ENCODE assay signal across 19 mouse cellular contexts in genomic region chr12:100575739-100576138, GRCm38 (mm10). TPM values are rescaled to one million over a fixed set of nuclear protein-coding genes. Genes with fewer than 3 reads are reported as not detected.
DNase-seq lines count a peak whose midpoint lies in the region; ATAC-seq and TF ChIP-seq lines count a peak whose summit lies in the region.
"Had no signal": no experiment of that assay in that cellular context is flagged by ENCODE, and none has a peak within 500 bp of the region (broad histone marks: within the 10 kb centered on the region; RNA-seq: fewer than 3 reads in every experiment).

No protein-coding gene starts in this region.

- intact Hi-C loops in heart, postnatal 25 days (cut with DNase I) = loop anchor here (5.0 kb wide), 3 partner anchors 68 to 352 kb away; no protein-coding TSS in a partner anchor

- H3K27me3 ChIP-seq in heart, postnatal 0 days (ENCODE audit: control insufficient read depth, insufficient read depth, low read length) = no peaks in the 10 kb centered on the region
- H3K27me3 ChIP-seq in lung, postnatal 0 days (replicated peaks; ENCODE audit: insufficient read depth, low read length) = no peaks in the 10 kb centered on the region
- H3K27me3 ChIP-seq in myocyte (ENCODE audit: control insufficient read depth, insufficient read depth, insufficient read length) = no peaks in the 10 kb centered on the region
- no peaks in the 10 kb centered on the region for H3K27me3 ChIP-seq in kidney, adult 2 months (replicated peaks; ENCODE audit: control insufficient read depth, insufficient read depth, low read length)
- H3K27me3 ChIP-seq: embryonic facial prominence, embryonic 13.5 days; limb, embryonic 15.5 days; midbrain, embryonic 13.5 days; neural tube, embryonic 12.5 days had no signal

- TF ChIP-seq EP300 in heart, postnatal 0 days (IDR thresholded peaks at IDR 0.05; ENCODE audit: low read depth) = no peak
- TF ChIP-seq EP300 in lung, postnatal 0 days (IDR thresholded peaks at IDR 0.05) = no peak

- H3K79me2 ChIP-seq in myocyte (ENCODE audit: control insufficient read depth, insufficient read depth) = no peaks in the 10 kb centered on the region

- H3K9ac ChIP-seq in heart, postnatal 0 days (replicated peaks; ENCODE audit: low read depth, low read length) = no peak overlapping the region
- H3K9ac ChIP-seq in lung, postnatal 0 days (replicated peaks; ENCODE audit: low read depth) = no peak overlapping the region
- H3K9ac ChIP-seq: embryonic facial prominence, embryonic 13.5 days; limb, embryonic 15.5 days; midbrain, embryonic 13.5 days; neural tube, embryonic 12.5 days had no signal

- H3K27ac ChIP-seq in heart, postnatal 0 days (ENCODE audit: low read depth) = no peak overlapping the region
- H3K27ac ChIP-seq in lung, postnatal 0 days (ENCODE audit: low read length) = no peak overlapping the region
- H3K27ac ChIP-seq in kidney, adult 2 months (ENCODE audit: insufficient read depth, low read depth, low read length) = no peak overlapping the region
- H3K27ac ChIP-seq: embryonic facial prominence, embryonic 13.5 days; limb, embryonic 15.5 days; midbrain, embryonic 13.5 days; neural tube, embryonic 12.5 days had no signal

- TF ChIP-seq POLR2A in lung, adult 2 months (IDR thresholded peaks at IDR 0.05; ENCODE audit: borderline replicate concordance, extremely low read depth, low read depth, low read length) = no peak
- no peak for TF ChIP-seq POLR2A in myocyte (IDR thresholded peaks at IDR 0.05; ENCODE audit: insufficient read length, low read depth)
- no peak for TF ChIP-seq POLR2A in kidney, adult 2 months (IDR thresholded peaks at IDR 0.05; ENCODE audit: low read depth, low read length)

- no peak for DNase-seq in heart, postnatal 0 days (ENCODE audit: low spot score)
- DNase-seq in heart, postnatal 25 days (ENCODE audit: low spot score) = no peak
- DNase-seq in lung, postnatal 0 days (ENCODE audit: low spot score) = no peak
- DNase-seq in lung, adult 2 months = no peak
- DNase-seq in MN1 (ENCODE audit: low spot score) = peak; percentile 29
- DNase-seq in kidney, adult 2 months = no peak
- no peak for DNase-seq in cerebellum, postnatal 14 days
- DNase-seq: adrenal gland, postnatal 10 days; cerebellum, adult 2 months; kidney, adult 11 months; kidney, postnatal 25 days; lung, adult 18-20 months; thymus, postnatal 4 days had no signal

- H3K4me2 ChIP-seq in heart, postnatal 0 days (ENCODE audit: low read depth, low read length) = no peak overlapping the region
- H3K4me2 ChIP-seq in lung, postnatal 0 days (replicated peaks; ENCODE audit: low read depth, low read length) = no peak overlapping the region
- H3K4me2 ChIP-seq in myocyte (ENCODE audit: low read depth) = no peak overlapping the region
- H3K4me2 ChIP-seq: embryonic facial prominence, embryonic 13.5 days; limb, embryonic 15.5 days; midbrain, embryonic 13.5 days; neural tube, embryonic 12.5 days had no signal

- 86% methylated on average over 3 of the region's 3 CpGs for WGBS in heart, postnatal 0 days
- 84% methylated on average over 3 of the region's 3 CpGs for WGBS in lung, postnatal 0 days
- 87% methylated on average over 3 of the region's 3 CpGs for WGBS in lung, adult 2 months
- WGBS in kidney, adult 2 months = 85% methylated on average over 3 of the region's 3 CpGs

- peaks cover 16% of the 10 kb centered on the region; the same call in 1 of the 2 replicates for H3K36me3 ChIP-seq in heart, postnatal 0 days (replicated peaks; ENCODE audit: control insufficient read depth, insufficient read depth, low read length)
- H3K36me3 ChIP-seq in lung, postnatal 0 days (ENCODE audit: insufficient read depth, low read length) = peaks cover 3% of the 10 kb centered on the region; the same call in 1 of the 2 replicates
- no peaks in the 10 kb centered on the region for H3K36me3 ChIP-seq in myocyte (ENCODE audit: control insufficient read depth, insufficient read depth)
- H3K36me3 ChIP-seq in kidney, adult 2 months (ENCODE audit: control insufficient read depth, insufficient read depth, low read length) = no peaks in the 10 kb centered on the region

- no peaks in the 10 kb centered on the region for H3K9me3 ChIP-seq in heart, postnatal 0 days (replicated peaks; ENCODE audit: control insufficient read depth, low read length)
- no peaks in the 10 kb centered on the region for H3K9me3 ChIP-seq in lung, postnatal 0 days (ENCODE audit: low read length)
- H3K9me3 ChIP-seq: embryonic facial prominence, embryonic 13.5 days; G1E; limb, embryonic 15.5 days; midbrain, embryonic 13.5 days; neural tube, embryonic 12.5 days had no signal

- peak; percentile 37 for TF ChIP-seq CTCF in heart, postnatal 0 days (IDR thresholded peaks at IDR 0.05; ENCODE audit: low read depth)
- TF ChIP-seq CTCF in lung, postnatal 0 days (IDR thresholded peaks at IDR 0.05) = peak; percentile 42
- TF ChIP-seq CTCF in lung, adult 2 months (IDR thresholded peaks at IDR 0.05; ENCODE audit: insufficient read depth, low read length) = no peak
- no peak for TF ChIP-seq CTCF in kidney, adult 2 months (conservative IDR thresholded peaks at IDR 0.05; ENCODE audit: insufficient read depth, insufficient read length, low read depth, low read length)

- no peak overlapping the region for H3K4me3 ChIP-seq in heart, postnatal 0 days (ENCODE audit: low read depth, low read length)
- H3K4me3 ChIP-seq in lung, postnatal 0 days (ENCODE audit: low read depth, low read length) = no peak overlapping the region
- H3K4me3 ChIP-seq in lung, adult 2 months (replicated peaks; ENCODE audit: extremely low read depth, low read depth, low read length) = no peak overlapping the region
- H3K4me3 ChIP-seq in myocyte = no peak overlapping the region
- no peak overlapping the region for H3K4me3 ChIP-seq in kidney, adult 2 months (ENCODE audit: insufficient read depth, low read depth, low read length)
- H3K4me3 ChIP-seq: embryonic facial prominence, embryonic 13.5 days; limb, embryonic 15.5 days; midbrain, embryonic 13.5 days; neural tube, embryonic 12.5 days had no signal

- H3ac ChIP-seq in myocyte (ENCODE audit: control insufficient read depth, insufficient read length) = no peak overlapping the region

- ATAC-seq in heart, postnatal 0 days (ENCODE audit: insufficient read depth, low read depth) = no peak
- no peak for ATAC-seq in lung, postnatal 0 days
- ATAC-seq: midbrain, embryonic 13.5 days had no signal

- peaks cover 2% of the 10 kb centered on the region; the same call in 1 of the 2 replicates for H3K4me1 ChIP-seq in heart, postnatal 0 days (ENCODE audit: control insufficient read depth, insufficient read depth)
- H3K4me1 ChIP-seq in lung, postnatal 0 days (ENCODE audit: insufficient read depth, low read depth, low read length) = no peaks in the 10 kb centered on the region
- H3K4me1 ChIP-seq in lung, adult 2 months (ENCODE audit: control insufficient read depth, insufficient read depth, low read length) = no peaks in the 10 kb centered on the region
- H3K4me1 ChIP-seq in kidney, adult 2 months (ENCODE audit: control insufficient read depth, insufficient read depth, low read length) = no peaks in the 10 kb centered on the region
- H3K4me1 ChIP-seq: embryonic facial prominence, embryonic 13.5 days; limb, embryonic 15.5 days; midbrain, embryonic 13.5 days; neural tube, embryonic 12.5 days had no signal

TF ChIP-seq in myocyte, 11 proteins besides CTCF, POLR2A, EP300 and RAD21:
- TF ChIP-seq CEBPB (IDR thresholded peaks at IDR 0.05; ENCODE audit: insufficient read depth, poor library complexity, severe bottlenecking) (peak; percentile 81), TCF12 (IDR thresholded peaks at IDR 0.05; ENCODE audit: insufficient read depth, poor library complexity, severe bottlenecking) (no peak)

RNA-seq across cellular contexts. Expression of gene Ttc7b, which starts 55.1 kb away (rescaled TPM):
- 29.4 and 37.8 TPM in 2 replicates for total RNA-seq in heart, postnatal 0 days (2014; rRNA removed; ENCODE audit: low replicate concordance)
- polyA plus RNA-seq in heart, postnatal 0 days (2015; fragmentation: Nextera tagmentation; extraction: Ambion mirVana) = 5.9 and 6.7 TPM in 2 replicates
- 10 to 100 TPM; 78.9 to 81.0 TPM for total RNA-seq in heart, postnatal 25 days (2021)
- 6.6 and 6.9 TPM in 2 replicates for polyA plus RNA-seq in lung, postnatal 0 days (2015; fragmentation: Nextera tagmentation; extraction: Ambion mirVana)
- polyA plus RNA-seq in lung, adult 2 months (2012; rRNA removed) = 50.7 and 52.4 TPM in 2 replicates
- 18.2 TPM for polyA plus RNA-seq in myocyte (2012; fragmentation: generic; extraction: Trizol)
- 42.1 and 55.5 TPM in 2 replicates for polyA plus RNA-seq in kidney, adult 2 months (2012; rRNA removed)

Comparison
In these comparisons a context has a peak if more than half of its experiments do, and no peak if none do; other contexts are left out.
1. CTCF ChIP-seq: peak in heart, postnatal 0 days (single experiment) and lung, postnatal 0 days (single experiment); none in lung, adult 2 months (single experiment) and kidney, adult 2 months (single experiment).